Mouse (Mus musculus) G1E-ER4 (cell line): ENCODE data around the gene Masp2. TPM values are rescaled to one million over a fixed set of nuclear protein-coding genes. Genes with fewer than 3 reads are reported as not detected.

ENCODE experiments used
- GATA1 ChIP-seq: IDR thresholded peaks from one replicate; pipeline ENCODE4 v1.8.0; 2012; ENCODE audit warnings: low read length, inconsistent platforms
- polyA plus RNA-seq: library from polyadenylated mRNA; stranded (reverse); fragments of >175 nt; gene quantifications from 2 replicates; pipeline ENCODE4 v1.2.3, GENCODE M21; 2012

The Masp2 gene
- 0.19 and 0.26 TPM in 2 replicates for polyA plus RNA-seq

GRCm38 (mm10) chr4:148602357-148603120 is at the start of gene Masp2:
Gene Masp2, plus strand, starts transcription at chr4:148602554.
- no peak for TF ChIP-seq GATA1

GRCm38 (mm10) chr4:148557766-148558165 is 44.6 kb upstream of the Masp2 start:
- no peak for TF ChIP-seq GATA1

GRCm38 (mm10) chr4:148558297-148559000 is 43.9 kb upstream of the Masp2 start, which contains the start of gene Exosc10:
Gene Exosc10, plus strand, starts transcription at chr4:148558429.
- no peak for TF ChIP-seq GATA1

- no peak for TF ChIP-seq GATA1
Observed at GRCm38 (mm10) chr4:148562676-148563075, 39.7 kb upstream of the Masp2 start.

GRCm38 (mm10) chr4:148563595-148563994 is 38.8 kb upstream of the Masp2 start:
- TF ChIP-seq GATA1, result no peak

GRCm38 (mm10) chr4:148570138-148570537 is 32.2 kb upstream of the Masp2 start:
- TF ChIP-seq GATA1, result no peak

- no peak for TF ChIP-seq GATA1
Observed at GRCm38 (mm10) chr4:148570693-148571295, 31.6 kb upstream of the Masp2 start.

GRCm38 (mm10) chr4:148573222-148573621 is 29.1 kb upstream of the Masp2 start:
- TF ChIP-seq GATA1, result no peak

GRCm38 (mm10) chr4:148580765-148581164 is 21.6 kb upstream of the Masp2 start:
- TF ChIP-seq GATA1, result no peak

- TF ChIP-seq GATA1, result no peak
Observed at GRCm38 (mm10) chr4:148581422-148581821, 20.9 kb upstream of the Masp2 start.

- TF ChIP-seq GATA1, result peak; percentile 77
Observed at GRCm38 (mm10) chr4:148583257-148583656, 19.1 kb upstream of the Masp2 start.

- no peak for TF ChIP-seq GATA1
Observed at GRCm38 (mm10) chr4:148586648-148587047, 15.7 kb upstream of the Masp2 start.

GRCm38 (mm10) chr4:148588793-148589192 is 13.6 kb upstream of the Masp2 start:
- TF ChIP-seq GATA1, result no peak

- no peak for TF ChIP-seq GATA1
Observed at GRCm38 (mm10) chr4:148589565-148589964, 12.8 kb upstream of the Masp2 start.

- TF ChIP-seq GATA1, result no peak
Observed at GRCm38 (mm10) chr4:148590421-148591170, 11.8 kb upstream of the Masp2 start.
